Mouse (Mus musculus) lung, postnatal 0 days (tissue): ENCODE measurements around the gene Tagln2.

ENCODE experiments used
- CTCF ChIP-seq: IDR thresholded peaks from 2 replicates; pipeline ENCODE4 v1.5.1; 2016; ENCODE audit warnings: antibody characterized with exemption, mild to moderate bottlenecking
- EP300 ChIP-seq: IDR thresholded peaks from 2 replicates; pipeline ENCODE4 v1.6.1; 2016; ENCODE audit warnings: antibody characterized with exemption, mild to moderate bottlenecking, control low read depth

DNA sequence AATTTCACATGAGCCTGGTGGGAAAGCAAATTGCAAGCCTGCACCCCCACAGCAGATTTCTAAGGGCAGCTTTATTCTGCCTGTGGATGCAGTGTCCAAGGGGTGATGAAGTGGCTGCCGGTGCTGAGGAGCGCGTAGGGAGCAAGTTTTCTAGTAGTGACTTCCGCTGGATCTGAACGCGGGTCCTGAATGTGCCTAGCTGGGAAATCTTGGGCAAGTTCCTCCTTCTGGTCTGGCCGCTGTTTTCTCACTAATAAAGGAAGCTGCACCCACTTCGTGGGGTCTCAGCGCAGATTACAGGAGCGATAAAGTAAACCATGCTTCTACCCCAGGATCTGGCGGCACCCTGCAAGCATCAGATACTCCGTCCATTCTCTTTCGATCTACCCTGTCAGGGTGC is 18.7 kb upstream of the Tagln2 start:
- no peak for TF ChIP-seq CTCF
- TF ChIP-seq EP300 = no peak
